24 mouse cellular contexts compared by ENCODE assay signal in genomic region chr16:57359251-57359650, GRCm38 (mm10). TPM values are rescaled to one million over a fixed set of nuclear protein-coding genes. Genes with fewer than 3 reads are reported as not detected.
A peak's percentile ranks its signal among the peaks of the same experiment; 100 is the strongest.
DNase-seq lines count a peak whose midpoint lies in the region; ATAC-seq lines count a peak whose summit lies in the region.
"Had no signal": no experiment of that assay in that cellular context is flagged by ENCODE, and none has a peak within 500 bp of the region (broad histone marks: within the 10 kb centered on the region; RNA-seq: fewer than 3 reads in every experiment).

No protein-coding gene starts in this region.

- H3K27ac ChIP-seq in heart, embryonic 12.5 days (ENCODE audit: poor library complexity, severe bottlenecking): no peak overlapping the region
- H3K27ac ChIP-seq: forebrain, embryonic 12.5 days; heart, embryonic 13.5 days; hindbrain, postnatal 0 days; liver, embryonic 14.5 days; midbrain, embryonic 13.5 days had no signal

- peaks cover 29% of the 10 kb centered on the region for H3K4me1 ChIP-seq in heart, embryonic 12.5 days (replicated peaks)

- intact Hi-C loops in left cerebral cortex, postnatal 25 days (cut with DNase I): loop anchor here (1.0 kb wide), 1 partner anchor 91 kb away; no protein-coding TSS in a partner anchor

- H3K27me3 ChIP-seq in heart, embryonic 12.5 days (replicated peaks): no peaks in the 10 kb centered on the region
- H3K27me3 ChIP-seq: forebrain, embryonic 12.5 days; heart, embryonic 13.5 days; megakaryocyte, embryonic 14.5 days; midbrain, embryonic 13.5 days had no signal

- H3K9ac ChIP-seq in heart, embryonic 12.5 days: no peak overlapping the region
- H3K9ac ChIP-seq: forebrain, embryonic 12.5 days; heart, embryonic 13.5 days; liver, embryonic 14.5 days; lung, embryonic 14.5 days; midbrain, embryonic 13.5 days had no signal

- H3K36me3 ChIP-seq in heart, embryonic 12.5 days: no peaks in the 10 kb centered on the region
- H3K36me3 ChIP-seq: forebrain, embryonic 12.5 days; heart, embryonic 13.5 days; midbrain, embryonic 13.5 days had no signal

- ATAC-seq in heart, embryonic 12.5 days (ENCODE audit: insufficient number of reproducible peaks, low FRiP score): no peak
- ATAC-seq: CD4-positive, CD25-positive, alpha-beta regulatory T cell, adult 4 months; hindbrain, postnatal 0 days; midbrain, embryonic 13.5 days had no signal

- 83% methylated on average over 10 of the region's 10 CpGs for WGBS in heart, embryonic 12.5 days

- DNase-seq in layer of hippocampus, adult 9-11 months: peak; percentile 29
- DNase-seq in layer of hippocampus, adult 9-10 months (ENCODE audit: low spot score): no peak
- peak; percentile 62 to 75 for DNase-seq in frontal cortex, adult 2 months (ENCODE audit: extremely low spot score in 1 of 2, low spot score in 1 of 2)
- DNase-seq in left cerebral cortex, postnatal 25 days (ENCODE audit: low spot score in 2 of 2): peak; percentile 45 to 88
- DNase-seq in right cerebral cortex, postnatal 25 days: peak; percentile 27
- no peak for DNase-seq in urinary bladder, adult 18-20 months (ENCODE audit: low spot score in 2 of 2)
- no peak for DNase-seq in yolk sac, embryonic 10.5 days (ENCODE audit: low spot score)
- DNase-seq: cerebellum, adult 11-12 months; cerebellum, postnatal 10 days; gastrocnemius, postnatal 10 days; heart, adult 11 months; heart, postnatal 14 days; kidney, adult 18-20 months; lung, embryonic 14.5 days; spleen, adult 18-20 months; thymus, postnatal 14 days had no signal

- H3K4me2 ChIP-seq in heart, embryonic 12.5 days: no peak overlapping the region
- H3K4me2 ChIP-seq: forebrain, embryonic 12.5 days; heart, embryonic 13.5 days; lung, embryonic 14.5 days; midbrain, embryonic 13.5 days had no signal

- H3K4me3 ChIP-seq in heart, embryonic 12.5 days: no peak overlapping the region
- H3K4me3 ChIP-seq: forebrain, embryonic 12.5 days; heart, embryonic 13.5 days; megakaryocyte, embryonic 14.5 days; midbrain, embryonic 13.5 days had no signal

- H3K9me3 ChIP-seq in heart, embryonic 12.5 days (replicated peaks): no peaks in the 10 kb centered on the region
- H3K9me3 ChIP-seq: forebrain, embryonic 12.5 days; heart, embryonic 13.5 days; megakaryocyte, embryonic 14.5 days; midbrain, embryonic 13.5 days had no signal

RNA-seq across cellular contexts. Expression of gene Filip1l, which starts 6.4 kb away (rescaled TPM):
- polyA plus RNA-seq in frontal cortex, adult 2 months (2012; rRNA removed): 10.6 and 10.9 TPM in 2 replicates
- total RNA-seq in left cerebral cortex, postnatal 25 days (2021): 1 to 10 TPM; 3.0 to 3.5 TPM
- 27.8 and 31.0 TPM in 2 replicates for polyA plus RNA-seq in heart, embryonic 12.5 days (2016; fragmentation: Nextera tagmentation; extraction: Ambion mirVana)

Comparison
In these comparisons a context has a peak if more than half of its experiments do, and no peak if none do; other contexts are left out.
1. DNase-seq: peak in layer of hippocampus, adult 9-11 months (single experiment), frontal cortex, adult 2 months (2 of 2), left cerebral cortex, postnatal 25 days (2 of 2) and right cerebral cortex, postnatal 25 days (single experiment); none in layer of hippocampus, adult 9-10 months (single experiment), urinary bladder, adult 18-20 months (0 of 2) and yolk sac, embryonic 10.5 days (single experiment).